Mouse (Mus musculus): ENCODE results near the gene Gltpd2. TPM values are rescaled to one million over a fixed set of nuclear protein-coding genes. Genes with fewer than 3 reads are reported as not detected.

Gene Gltpd2
- total and polyA plus RNA-seq, 3 experiments, result not detected

GRCm38 (mm10) chr11:70504970-70505369, 14.0 kb upstream of the Gltpd2 start, which contains the start of gene Tm4sf5:
Gene Tm4sf5, plus strand, starts transcription at chr11:70505244.
- TF ChIP-seq EP300 (IDR thresholded peaks at IDR 0.05; ENCODE audit: insufficient read depth, low read depth, low read length) (no peak), POLR2A (IDR thresholded peaks at IDR 0.05; ENCODE audit: insufficient read depth, low read depth, low read length) (no peak), CTCF (IDR thresholded peaks at IDR 0.05) (no peak)
- no peak within 1 kb of the TSS for H3K4me3 ChIP-seq
- H3K27me3 ChIP-seq (ENCODE audit: control insufficient read depth, insufficient read depth, low read length), result no peaks in the 10 kb centered on the region
- no peak for DNase-seq
- 49% methylated on average over 9 of the region's 9 CpGs for WGBS
- no peak within 1 kb of the TSS for H3K9ac ChIP-seq (ENCODE audit: low read depth, low read length)
- no peaks in the 10 kb centered on the region for H3K79me2 ChIP-seq (replicated peaks; ENCODE audit: control insufficient read depth, insufficient read depth, low read length)
- H3K4me1 ChIP-seq (ENCODE audit: control insufficient read depth, insufficient read depth, low read length), result no peaks in the 10 kb centered on the region
- intact Hi-C loops (cut with DNase I), result no loop called here
- H3K36me3 ChIP-seq (ENCODE audit: control insufficient read depth, insufficient read depth, low read length), result no peaks in the 10 kb centered on the region
- no peak within 1 kb of the TSS for H3K27ac ChIP-seq

- TF ChIP-seq EP300 (IDR thresholded peaks at IDR 0.05; ENCODE audit: insufficient read depth, low read depth, low read length), result 0 out of 2 replicates have a peak, but pooled peaks have one; percentile 49
- no peak for TF ChIP-seq POLR2A (IDR thresholded peaks at IDR 0.05; ENCODE audit: insufficient read depth, low read depth, low read length)
- TF ChIP-seq CTCF (IDR thresholded peaks at IDR 0.05), result peak; percentile 88
- no peak overlapping the region for H3K9ac ChIP-seq (ENCODE audit: low read depth, low read length)
- H3K36me3 ChIP-seq (ENCODE audit: control insufficient read depth, insufficient read depth, low read length), result no peaks in the 10 kb centered on the region
- no peaks in the 10 kb centered on the region for H3K79me2 ChIP-seq (replicated peaks; ENCODE audit: control insufficient read depth, insufficient read depth, low read length)
- WGBS, result 17% methylated on average over 4 of the region's 4 CpGs
- H3K27me3 ChIP-seq (ENCODE audit: control insufficient read depth, insufficient read depth, low read length), result no peaks in the 10 kb centered on the region
- no peak overlapping the region for H3K4me3 ChIP-seq
- DNase-seq, result peak; percentile 79 to 80
- H3K27ac ChIP-seq, result no peak overlapping the region
- no peaks in the 10 kb centered on the region for H3K4me1 ChIP-seq (ENCODE audit: control insufficient read depth, insufficient read depth, low read length)
- intact Hi-C loops (cut with DNase I), result loop anchor here (1.0 kb wide), 3 partner anchors 54 to 92 kb away; partner anchors contain the start of gene Arrb2
Measured at GRCm38 (mm10) chr11:70506385-70506784, 12.6 kb upstream of the Gltpd2 start.

GRCm38 (mm10) chr11:70506962-70507515, 12.0 kb upstream of the Gltpd2 start:
- Histone ChIP-seq H3K4me1 (ENCODE audit: control insufficient read depth, insufficient read depth, low read length) (no peaks in the 10 kb centered on the region), H3K27ac (no peak overlapping the region), H3K9ac (ENCODE audit: low read depth, low read length) (no peak overlapping the region), H3K27me3 (ENCODE audit: control insufficient read depth, insufficient read depth, low read length) (no peaks in the 10 kb centered on the region), H3K36me3 (ENCODE audit: control insufficient read depth, insufficient read depth, low read length) (no peaks in the 10 kb centered on the region), H3K4me3 (no peak overlapping the region), H3K79me2 (replicated peaks; ENCODE audit: control insufficient read depth, insufficient read depth, low read length) (no peaks in the 10 kb centered on the region)
- TF ChIP-seq CTCF (IDR thresholded peaks at IDR 0.05) (no peak), POLR2A (IDR thresholded peaks at IDR 0.05; ENCODE audit: insufficient read depth, low read depth, low read length) (no peak), EP300 (IDR thresholded peaks at IDR 0.05; ENCODE audit: insufficient read depth, low read depth, low read length) (no peak)
- 71% methylated on average over 7 of the region's 7 CpGs for WGBS
- intact Hi-C loops (cut with DNase I), result loop anchor here (1.0 kb wide), 3 partner anchors 55 to 93 kb away; partner anchors contain the start of gene Arrb2
- DNase-seq, result no peak

GRCm38 (mm10) chr11:70509753-70510564, 9.0 kb upstream of the Gltpd2 start:
- DNase-seq, result peak in 1 of 2 experiments; percentile 48
- H3K27me3 ChIP-seq (ENCODE audit: control insufficient read depth, insufficient read depth, low read length), result no peaks in the 10 kb centered on the region
- no peaks in the 10 kb centered on the region for H3K79me2 ChIP-seq (replicated peaks; ENCODE audit: control insufficient read depth, insufficient read depth, low read length)
- TF ChIP-seq EP300 (IDR thresholded peaks at IDR 0.05; ENCODE audit: insufficient read depth, low read depth, low read length), result no peak
- TF ChIP-seq CTCF (IDR thresholded peaks at IDR 0.05), result peak; percentile 69
- no peak for TF ChIP-seq POLR2A (IDR thresholded peaks at IDR 0.05; ENCODE audit: insufficient read depth, low read depth, low read length)
- WGBS, result 13% methylated on average over 19 of the region's 19 CpGs
- no peak overlapping the region for H3K4me3 ChIP-seq
- no peak overlapping the region for H3K27ac ChIP-seq
- H3K36me3 ChIP-seq (ENCODE audit: control insufficient read depth, insufficient read depth, low read length), result no peaks in the 10 kb centered on the region
- intact Hi-C loops (cut with DNase I), result no loop called here
- no peak overlapping the region for H3K9ac ChIP-seq (ENCODE audit: low read depth, low read length)
- H3K4me1 ChIP-seq (ENCODE audit: control insufficient read depth, insufficient read depth, low read length), result no peaks in the 10 kb centered on the region; the same call in 1 of the 2 replicates

- intact Hi-C loops (cut with DNase I), result no loop called here
- no peak for DNase-seq
Measured at GRCm38 (mm10) chr11:70511242-70511641, 7.8 kb upstream of the Gltpd2 start.

More at GRCm38 (mm10) chr11:70511242-70511641, 7.8 kb upstream of the Gltpd2 start:
- Histone ChIP-seq H3K4me3 (no peak overlapping the region), H3K27me3 (ENCODE audit: control insufficient read depth, insufficient read depth, low read length) (no peaks in the 10 kb centered on the region), H3K36me3 (ENCODE audit: control insufficient read depth, insufficient read depth, low read length) (no peaks in the 10 kb centered on the region), H3K4me1 (ENCODE audit: control insufficient read depth, insufficient read depth, low read length) (no peaks in the 10 kb centered on the region; the same call in 1 of the 2 replicates), H3K9ac (ENCODE audit: low read depth, low read length) (no peak overlapping the region), H3K27ac (no peak overlapping the region), H3K79me2 (replicated peaks; ENCODE audit: control insufficient read depth, insufficient read depth, low read length) (no peaks in the 10 kb centered on the region)
- 80% methylated on average over 2 of the region's 2 CpGs for WGBS
- TF ChIP-seq CTCF (IDR thresholded peaks at IDR 0.05), result no peak
- no peak for TF ChIP-seq EP300 (IDR thresholded peaks at IDR 0.05; ENCODE audit: insufficient read depth, low read depth, low read length)
- no peak for TF ChIP-seq POLR2A (IDR thresholded peaks at IDR 0.05; ENCODE audit: insufficient read depth, low read depth, low read length)

Measured in heart, adult 2 months (tissue).